Mouse (Mus musculus) kidney, adult 2 months (tissue): Measurements from ENCODE around the gene Tada3. TPM values are rescaled to one million over a fixed set of nuclear protein-coding genes. Genes with fewer than 3 reads are reported as not detected.

Experiments
- DNase-seq: peaks from one replicate; pipeline ENCODE4 v3.0.0; 2021
- H3K27ac ChIP-seq: fragments of 200-500 bp; 2 replicates; pipeline ENCODE4 v1.5.1; 2012; ENCODE audit warnings: low read depth, low read length, control low read depth, inconsistent platforms; ENCODE audit not compliant: insufficient read depth
- H3K27me3 ChIP-seq: fragments of 200-500 bp; replicated peaks from 2 replicates; pipeline ENCODE4 v1.6.1; 2012; ENCODE audit warnings: mild to moderate bottlenecking, moderate library complexity, low read length, inconsistent platforms; ENCODE audit not compliant: control insufficient read depth, insufficient read depth
- H3K36me3 ChIP-seq: fragments of 200-500 bp; 2 replicates; pipeline ENCODE4 v1.6.1; 2012; ENCODE audit warnings: mild to moderate bottlenecking, moderate library complexity, low read length, inconsistent platforms; ENCODE audit not compliant: control insufficient read depth, insufficient read depth
- H3K4me1 ChIP-seq: fragments of 200-500 bp; 2 replicates; pipeline ENCODE4 v1.6.1; 2011; ENCODE audit warnings: low read length; ENCODE audit not compliant: control insufficient read depth, insufficient read depth
- H3K4me3 ChIP-seq: fragments of 200-500 bp; 2 replicates; pipeline ENCODE4 v1.5.1; 2011; ENCODE audit warnings: mild to moderate bottlenecking, low read depth, low read length, control low read depth; ENCODE audit not compliant: insufficient read depth
- CTCF ChIP-seq: fragments of 200-500 bp; conservative IDR thresholded peaks from 2 replicates; pipeline ENCODE4 v1.5.1; 2011; ENCODE audit warnings: low read depth, mild to moderate bottlenecking, control low read depth, low read length, moderate library complexity, mixed read lengths; ENCODE audit not compliant: insufficient read depth, insufficient read length
- POLR2A ChIP-seq: fragments of 200-500 bp; IDR thresholded peaks from one replicate; pipeline ENCODE4 v1.6.1; 2011; ENCODE audit warnings: low read depth, low read length, control low read depth
- WGBS: fragments of 180-500 bp; shearing (Covaris S2); methylation state at CpG from one replicate; pipeline ENCODE4 v1.1.7; 2018; 5-methylcytosine and 5-hydroxymethylcytosine counted together
- polyA plus RNA-seq: library from polyadenylated mRNA; depleted of rRNA; stranded (reverse); fragments of >200 nt; gene quantifications from 2 replicates; pipeline ENCODE4 v1.2.3, GENCODE M21; 2012; rRNA removed

Tada3 gene
- polyA plus RNA-seq, result 23.5 and 24.3 TPM in 2 replicates

- H3K27ac ChIP-seq, result peak within 1 kb of the TSS; percentile 91
- peak within 1 kb of the TSS; percentile 74 for H3K4me3 ChIP-seq
- H3K4me1 ChIP-seq, result peaks cover 14% of the 10 kb centered on the region
- peak; percentile 96 for DNase-seq
- WGBS, result under 1% methylated on average over 61 of the region's 61 CpGs
- peaks cover 2% of the 10 kb centered on the region for H3K36me3 ChIP-seq
- TF ChIP-seq POLR2A (peak; percentile 42), CTCF (no peak)
- no peaks in the 10 kb centered on the region for H3K27me3 ChIP-seq
Observed at GRCm38 (mm10) chr6:113377496-113378385, at the start of gene Tada3, which contains the start of gene Arpc4. Gene Tada3, minus strand, starts transcription at chr6:113377883. Gene Arpc4, plus strand, starts transcription at chr6:113378115.

DNA sequence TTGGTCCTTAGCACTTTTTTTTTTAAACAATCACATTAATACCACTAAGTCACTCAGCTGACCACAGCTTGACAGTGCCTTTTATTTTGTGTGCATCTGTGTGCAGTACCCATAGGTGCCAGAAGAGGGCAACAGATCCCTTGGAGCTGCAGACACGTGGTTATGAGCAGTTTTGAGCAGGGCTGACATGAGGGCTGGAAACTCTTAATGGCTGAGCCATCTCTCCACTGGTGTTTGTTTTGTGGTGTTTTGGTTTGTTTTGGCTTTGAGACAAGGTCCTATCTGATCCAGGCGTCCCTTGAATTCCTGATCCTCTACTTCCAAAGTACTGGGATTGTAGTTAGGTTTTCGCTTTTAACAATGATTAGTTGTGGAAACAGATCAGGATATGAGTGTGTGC lies 49.7 kb upstream of the Tada3 start:
- TF ChIP-seq CTCF, result peak; percentile 75
- TF ChIP-seq POLR2A, result no peak
- Histone ChIP-seq H3K27ac (no peak overlapping the region), H3K36me3 (no peaks in the 10 kb centered on the region), H3K4me3 (no peak overlapping the region), H3K4me1 (no peaks in the 10 kb centered on the region), H3K27me3 (no peaks in the 10 kb centered on the region)
- peak; percentile 52 for DNase-seq
- 51% methylated on average over 3 of the region's 3 CpGs for WGBS

- Histone ChIP-seq H3K4me1 (no peaks in the 10 kb centered on the region), H3K36me3 (no peaks in the 10 kb centered on the region), H3K4me3 (no peak overlapping the region), H3K27me3 (no peaks in the 10 kb centered on the region), H3K27ac (no peak overlapping the region)
- TF ChIP-seq POLR2A, result no peak
- TF ChIP-seq CTCF, result no peak
- WGBS, result 94% methylated on average over 4 of the region's 4 CpGs
- DNase-seq, result no peak
Observed at GRCm38 (mm10) chr6:113426696-113427095, 49.0 kb upstream of the Tada3 start.

DNA sequence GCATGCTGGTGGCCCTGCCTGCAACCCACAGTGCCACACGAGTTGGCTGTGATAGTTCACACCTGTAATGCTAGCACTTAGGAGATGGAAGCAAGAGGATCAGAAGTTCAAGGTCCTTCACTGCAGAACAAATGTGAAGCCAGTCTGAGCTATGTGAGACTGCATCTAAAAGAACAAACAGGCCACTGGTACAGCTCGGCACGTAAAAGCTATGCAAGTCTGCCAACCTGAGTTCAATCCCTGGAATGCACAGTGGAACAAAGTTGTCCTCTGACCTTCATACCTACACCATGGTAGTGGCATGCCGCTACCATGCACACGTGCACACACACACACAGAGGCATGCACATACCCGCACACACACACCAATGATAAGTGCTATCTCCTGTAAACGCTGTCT lies 46.5 kb upstream of the Tada3 start:
- TF ChIP-seq POLR2A, result no peak
- no peak for TF ChIP-seq CTCF
- DNase-seq, result peak; percentile 52
- Histone ChIP-seq H3K27ac (no peak overlapping the region), H3K4me3 (no peak overlapping the region), H3K36me3 (no peaks in the 10 kb centered on the region), H3K4me1 (peaks cover 4% of the 10 kb centered on the region; the same call in 1 of the 2 replicates), H3K27me3 (no peaks in the 10 kb centered on the region)
- WGBS, result 74% methylated on average over 7 of the region's 7 CpGs

DNA sequence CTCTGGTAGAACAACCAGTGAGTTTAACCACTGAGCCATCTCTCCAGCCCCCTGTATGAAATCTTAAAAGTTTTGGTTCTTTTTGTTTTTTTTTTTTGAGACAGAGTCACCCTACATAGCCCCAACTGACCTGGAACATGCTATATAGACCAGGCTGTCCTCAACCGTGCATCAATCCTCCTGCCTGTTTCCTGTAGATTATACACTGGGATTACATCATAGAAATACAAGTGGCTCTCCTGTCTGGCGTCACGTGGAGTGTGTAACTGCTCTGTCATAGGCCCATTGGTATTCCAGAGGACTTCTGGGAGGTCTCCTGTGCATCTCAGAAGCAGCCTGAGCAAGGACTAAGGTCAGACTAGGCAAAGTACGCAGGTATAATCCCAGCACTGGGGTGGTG lies 45.3 kb upstream of the Tada3 start:
- no peaks in the 10 kb centered on the region for H3K27me3 ChIP-seq
- H3K27ac ChIP-seq, result no peak overlapping the region
- no peaks in the 10 kb centered on the region for H3K36me3 ChIP-seq
- DNase-seq, result no peak
- H3K4me3 ChIP-seq, result no peak overlapping the region
- WGBS, result 63% methylated on average over 4 of the region's 4 CpGs
- TF ChIP-seq CTCF (no peak), POLR2A (no peak)
- peaks cover 10% of the 10 kb centered on the region; the same call in 1 of the 2 replicates for H3K4me1 ChIP-seq

DNA sequence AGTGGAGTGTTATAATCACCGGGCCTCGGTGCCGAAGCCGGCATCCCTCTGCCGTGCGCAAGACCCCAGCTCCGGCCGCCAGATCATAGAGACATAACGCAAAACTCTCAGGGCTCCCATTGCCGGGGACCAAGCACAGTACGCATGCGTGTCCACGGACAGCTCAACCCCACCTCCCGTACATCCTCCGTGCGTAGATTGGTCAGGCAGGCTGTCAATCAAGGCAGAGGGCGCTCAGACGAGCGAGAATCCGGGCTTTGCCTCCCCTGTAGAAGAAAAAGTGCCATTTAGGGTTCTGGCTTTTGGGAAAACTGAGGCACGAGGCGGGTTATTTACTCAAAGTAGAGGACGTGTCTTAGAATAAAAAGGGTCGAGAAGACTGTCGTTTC lies 41.5 kb upstream of the Tada3 start, which contains the start of gene Rpusd3:
TSS of gene Rpusd3 (minus strand) at position 142 of the 389 bp plus-strand sequence.
- peak within 1 kb of the TSS; percentile 71 for H3K27ac ChIP-seq
- DNase-seq, result peak; percentile 98
- no peaks in the 10 kb centered on the region for H3K36me3 ChIP-seq
- peaks cover 15% of the 10 kb centered on the region; the same call in 1 of the 2 replicates for H3K4me1 ChIP-seq
- TF ChIP-seq POLR2A (peak; percentile 72), CTCF (no peak)
- no peaks in the 10 kb centered on the region for H3K27me3 ChIP-seq
- WGBS, result under 1% methylated on average over 25 of the region's 25 CpGs
- H3K4me3 ChIP-seq, result peak within 1 kb of the TSS; percentile 78

DNA sequence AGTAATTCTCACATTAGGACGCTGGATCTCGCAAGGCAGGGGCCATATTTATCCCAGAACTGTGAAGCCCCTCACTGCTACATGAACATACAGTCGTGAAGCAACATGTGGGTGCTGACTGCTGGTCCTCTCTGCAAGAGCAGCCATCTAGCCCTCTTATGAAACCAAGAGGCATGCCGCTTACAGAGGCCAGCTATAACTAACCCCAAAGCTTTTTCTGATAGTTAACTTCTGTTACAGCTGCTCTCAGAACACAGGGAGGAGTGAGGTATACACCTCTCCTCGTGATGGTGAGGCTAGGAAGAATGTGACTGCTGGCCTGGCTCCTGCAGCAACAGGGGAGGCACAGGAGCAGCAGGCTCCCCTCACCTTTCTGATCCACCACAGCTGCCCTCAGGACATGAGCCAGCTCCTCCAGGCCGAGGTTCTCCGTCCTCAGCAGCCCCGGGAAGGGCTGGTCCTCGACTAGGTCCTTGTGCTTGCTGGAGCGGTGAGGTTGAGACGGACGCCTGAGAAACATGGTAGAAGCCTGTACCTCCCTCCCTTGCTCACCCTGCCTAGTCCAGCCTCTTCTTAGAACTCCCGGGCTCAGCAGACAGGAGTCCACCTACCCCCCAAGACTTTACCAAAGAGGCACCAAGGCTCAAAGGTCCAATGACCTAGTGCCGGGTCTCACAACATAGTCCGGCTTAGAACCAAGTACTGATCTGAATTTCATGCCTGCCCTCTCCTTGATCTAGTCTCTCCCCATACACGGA lies 40.9 kb upstream of the Tada3 start:
- DNase-seq, result no peak
- TF ChIP-seq CTCF (no peak), POLR2A (peak; percentile 8)
- peak overlapping the region; percentile 71 for H3K27ac ChIP-seq
- H3K4me3 ChIP-seq, result peak overlapping the region; percentile 78
- no peaks in the 10 kb centered on the region for H3K36me3 ChIP-seq
- H3K27me3 ChIP-seq, result no peaks in the 10 kb centered on the region
- H3K4me1 ChIP-seq, result peaks cover 15% of the 10 kb centered on the region; the same call in 1 of the 2 replicates
- 8% methylated on average over 16 of the region's 16 CpGs for WGBS
